Comparison of ENCODE assay signal across 26 mouse cellular contexts in the genomic region with DNA sequence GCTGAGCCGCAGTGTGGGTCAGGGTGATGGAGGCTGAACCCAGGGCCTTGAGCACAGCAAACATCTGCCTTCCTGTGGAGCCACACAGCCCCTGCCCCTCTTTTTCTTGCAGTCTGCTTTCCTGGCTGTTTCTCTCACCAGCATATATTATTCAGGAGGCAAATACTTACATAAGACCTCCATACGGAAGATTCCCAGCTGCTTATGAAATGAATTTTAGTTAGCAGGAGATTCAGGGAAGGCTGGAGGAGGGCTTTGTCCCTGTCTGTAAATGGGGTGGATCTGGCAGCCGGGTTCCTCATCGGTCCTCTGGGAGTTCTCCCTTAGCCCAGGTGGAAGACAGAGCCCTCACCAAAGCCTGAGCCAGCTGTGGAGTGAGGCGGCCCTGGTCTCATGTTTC. TPM values are rescaled to one million over a fixed set of nuclear protein-coding genes. Genes with fewer than 3 reads are reported as not detected.
DNase-seq lines count a peak whose midpoint lies in the region; ATAC-seq and TF ChIP-seq lines count a peak whose summit lies in the region.
"Had no signal": no experiment of that assay in that cellular context is flagged by ENCODE, and none has a peak within 500 bp of the region (broad histone marks: within the 10 kb centered on the region; RNA-seq: fewer than 3 reads in every experiment).

No protein-coding gene starts in this region.

- TF ChIP-seq POLR2A in lung, adult 2 months (IDR thresholded peaks at IDR 0.05; ENCODE audit: borderline replicate concordance, extremely low read depth, low read depth, low read length) = no peak

- H3K4me2 ChIP-seq in lung, embryonic 16.5 days (ENCODE audit: low read depth, low read length) = no peak overlapping the region
- peak overlapping the region; percentile 32 for H3K4me2 ChIP-seq in stomach, embryonic 16.5 days (ENCODE audit: low read depth, low read length)
- H3K4me2 ChIP-seq: forebrain, embryonic 13.5 days; heart, embryonic 11.5 days; hindbrain, embryonic 12.5 days; hindbrain, embryonic 15.5 days had no signal

- intact Hi-C loops in gastrocnemius, adult 2 months (cut with DNase I) = no loop called here

- WGBS in lung, embryonic 16.5 days = 50% methylated on average over 5 of the region's 5 CpGs
- WGBS in lung, adult 2 months = 62% methylated on average over 5 of the region's 5 CpGs
- WGBS in stomach, embryonic 16.5 days = 51% methylated on average over 5 of the region's 5 CpGs

- no peak for ATAC-seq in lung, embryonic 16.5 days (ENCODE audit: low read depth)
- ATAC-seq in stomach, embryonic 16.5 days (ENCODE audit: insufficient read depth, low FRiP score) = no peak
- ATAC-seq: CD4-positive, CD25-positive, alpha-beta regulatory T cell, adult 4 months; forebrain, embryonic 13.5 days; forebrain, embryonic 16.5 days had no signal

- H3K4me3 ChIP-seq in gastrocnemius, adult 2 months = peak overlapping the region; percentile 69
- no peak overlapping the region for H3K4me3 ChIP-seq in lung, embryonic 16.5 days (ENCODE audit: low read length)
- no peak overlapping the region for H3K4me3 ChIP-seq in lung, adult 2 months (replicated peaks; ENCODE audit: extremely low read depth, low read depth, low read length)
- 0 out of 2 replicates have a peak overlapping the region, but pooled peaks have one; percentile 41 for H3K4me3 ChIP-seq in stomach, embryonic 16.5 days (replicated peaks; ENCODE audit: low read length)
- H3K4me3 ChIP-seq: forebrain, embryonic 10.5 days; forebrain, embryonic 13.5 days; hindbrain, embryonic 12.5 days; hindbrain, embryonic 15.5 days had no signal

- H3K27me3 ChIP-seq in lung, embryonic 16.5 days (ENCODE audit: control insufficient read depth, insufficient read depth, low read depth, low read length) = no peaks in the 10 kb centered on the region
- no peaks in the 10 kb centered on the region for H3K27me3 ChIP-seq in stomach, embryonic 16.5 days (ENCODE audit: control insufficient read depth, insufficient read depth, low read length)
- H3K27me3 ChIP-seq: hindbrain, embryonic 15.5 days had no signal

- TF ChIP-seq CTCF in gastrocnemius, adult 2 months (IDR thresholded peaks at IDR 0.05) = no peak
- TF ChIP-seq CTCF in lung, adult 2 months (IDR thresholded peaks at IDR 0.05; ENCODE audit: insufficient read depth, low read length) = no peak

- H3K36me3 ChIP-seq in lung, embryonic 16.5 days (ENCODE audit: control insufficient read depth, insufficient read depth, low read length) = no peaks in the 10 kb centered on the region
- no peaks in the 10 kb centered on the region for H3K36me3 ChIP-seq in stomach, embryonic 16.5 days (ENCODE audit: control insufficient read depth, insufficient read depth, low read length)
- H3K36me3 ChIP-seq: forebrain, embryonic 10.5 days; hindbrain, embryonic 12.5 days; hindbrain, embryonic 15.5 days had no signal

- H3K9me3 ChIP-seq in lung, embryonic 16.5 days (ENCODE audit: control insufficient read depth, low read length) = no peaks in the 10 kb centered on the region
- H3K9me3 ChIP-seq in stomach, embryonic 16.5 days (replicated peaks; ENCODE audit: control insufficient read depth, low read length) = no peaks in the 10 kb centered on the region
- H3K9me3 ChIP-seq: forebrain, embryonic 10.5 days; forebrain, embryonic 13.5 days; hindbrain, embryonic 12.5 days; hindbrain, embryonic 15.5 days had no signal

- H3K9ac ChIP-seq in lung, embryonic 16.5 days (ENCODE audit: low read length) = 0 out of 2 replicates have a peak overlapping the region, but pooled peaks have one; percentile 18
- peak overlapping the region; percentile 29; the same call in 1 of the 2 replicates for H3K9ac ChIP-seq in stomach, embryonic 16.5 days (ENCODE audit: low read length)
- H3K9ac ChIP-seq: forebrain, embryonic 13.5 days; hindbrain, embryonic 12.5 days; hindbrain, embryonic 15.5 days had no signal

- H3K27ac ChIP-seq in gastrocnemius, adult 2 months = peak overlapping the region; percentile 71
- no peak overlapping the region for H3K27ac ChIP-seq in lung, embryonic 16.5 days (ENCODE audit: low read length)
- H3K27ac ChIP-seq in stomach, embryonic 16.5 days (ENCODE audit: low read length) = no peak overlapping the region
- H3K27ac ChIP-seq: forebrain, embryonic 10.5 days; forebrain, embryonic 13.5 days; hindbrain, embryonic 12.5 days; hindbrain, embryonic 15.5 days had no signal

- DNase-seq in gastrocnemius, adult 2 months = no peak
- DNase-seq in gastrocnemius, adult 8-10 months (ENCODE audit: low spot score in 2 of 2) = no peak
- no peak for DNase-seq in lung, adult 2 months
- peak; percentile 54 for DNase-seq in brain, adult 2 months (ENCODE audit: low read depth, low spot score)
- DNase-seq in embryo, embryonic 10 days (ENCODE audit: low spot score) = no peak
- no peak for DNase-seq in spleen, postnatal 36 days (ENCODE audit: low spot score in 2 of 2)
- DNase-seq: adrenal gland, adult 2 months; adrenal gland, postnatal 14 days; cerebellum, adult 11-12 months; cerebellum, adult 8-10 months; cerebellum, postnatal 10 days; cerebellum, postnatal 36 days; gastrocnemius, postnatal 10 days; gastrocnemius, postnatal 36 days had no signal

- peaks cover 10% of the 10 kb centered on the region; the same call in 1 of the 2 replicates for H3K4me1 ChIP-seq in lung, embryonic 16.5 days (replicated peaks; ENCODE audit: control insufficient read depth, insufficient read depth, low read length)
- H3K4me1 ChIP-seq in lung, adult 2 months (ENCODE audit: control insufficient read depth, insufficient read depth, low read length) = peaks cover 2% of the 10 kb centered on the region; the same call in 1 of the 2 replicates
- peaks cover 3% of the 10 kb centered on the region; the same call in 1 of the 2 replicates for H3K4me1 ChIP-seq in stomach, embryonic 16.5 days (ENCODE audit: control insufficient read depth, insufficient read depth, low read length)
- H3K4me1 ChIP-seq: forebrain, embryonic 13.5 days; hindbrain, embryonic 15.5 days had no signal

RNA-seq across cellular contexts. Expression of a gene that starts 3.8 kb away (rescaled TPM):
- 1 to 10 TPM; 4.5 to 5.3 TPM for total RNA-seq in gastrocnemius, adult 2 months (2021)
- 1 to 10 TPM; 2.9 to 4.8 (median 3.5) TPM for total RNA-seq in gastrocnemius, adult 8-10 months (2022)
- polyA plus RNA-seq in lung, embryonic 16.5 days (2015; fragmentation: Nextera tagmentation; extraction: Ambion mirVana) = 3.9 and 4.1 TPM in 2 replicates
- 9.3 and 12.9 TPM in 2 replicates for polyA plus RNA-seq in lung, adult 2 months (2012; rRNA removed)
- 17.5 and 20.2 TPM in 2 replicates for polyA plus RNA-seq in stomach, embryonic 16.5 days (2015; fragmentation: Nextera tagmentation; extraction: Ambion mirVana)
- total RNA-seq: granulocyte monocyte progenitor cell, adult 5-6 weeks; hematopoietic stem cell, adult 5-6 weeks; MEL had no signal

RNA-seq across cellular contexts. Expression of a gene that starts 14.8 kb away (rescaled TPM):
- total RNA-seq in gastrocnemius, adult 2 months (2021) = 100 to 1,000 TPM; 282 to 343 TPM
- 100 to 1,000 TPM; 246 to 345 (median 298) TPM for total RNA-seq in gastrocnemius, adult 8-10 months (2022)
- 185 and 187 TPM in 2 replicates for polyA plus RNA-seq in lung, embryonic 16.5 days (2015; fragmentation: Nextera tagmentation; extraction: Ambion mirVana)
- polyA plus RNA-seq in lung, adult 2 months (2012; rRNA removed) = 29.6 and 51.9 TPM in 2 replicates
- 194 and 219 TPM in 2 replicates for polyA plus RNA-seq in stomach, embryonic 16.5 days (2015; fragmentation: Nextera tagmentation; extraction: Ambion mirVana)

RNA-seq across cellular contexts. Expression of a gene that starts 44.5 kb away (rescaled TPM):
- 10 to 100 TPM; 11.9 to 15.8 TPM for total RNA-seq in gastrocnemius, adult 2 months (2021)
- 10 to 100 TPM; 12.6 to 15.4 (median 13.5) TPM for total RNA-seq in gastrocnemius, adult 8-10 months (2022)
- polyA plus RNA-seq in lung, embryonic 16.5 days (2015; fragmentation: Nextera tagmentation; extraction: Ambion mirVana) = 96.0 and 108 TPM in 2 replicates
- polyA plus RNA-seq in lung, adult 2 months (2012; rRNA removed) = 34.5 and 38.1 TPM in 2 replicates
- 129 and 131 TPM in 2 replicates for polyA plus RNA-seq in stomach, embryonic 16.5 days (2015; fragmentation: Nextera tagmentation; extraction: Ambion mirVana)

RNA-seq across cellular contexts. Expression of a gene that starts 46.7 kb away (rescaled TPM):
- 100 to 1,000 TPM; 139 to 152 TPM for total RNA-seq in gastrocnemius, adult 2 months (2021)
- total RNA-seq in gastrocnemius, adult 8-10 months (2022) = 100 to 1,000 TPM; 128 to 167 (median 156) TPM
- polyA plus RNA-seq in lung, embryonic 16.5 days (2015; fragmentation: Nextera tagmentation; extraction: Ambion mirVana) = 24.4 and 25.4 TPM in 2 replicates
- 14.0 and 16.7 TPM in 2 replicates for polyA plus RNA-seq in lung, adult 2 months (2012; rRNA removed)
- polyA plus RNA-seq in stomach, embryonic 16.5 days (2015; fragmentation: Nextera tagmentation; extraction: Ambion mirVana) = 37.2 and 38.8 TPM in 2 replicates
- total RNA-seq: granulocyte monocyte progenitor cell, adult 5-6 weeks; hematopoietic stem cell, adult 5-6 weeks; MEL had no signal

Comparison
In these comparisons a context has a peak if more than half of its experiments do, and no peak if none do; other contexts are left out.
1. H3K4me3 ChIP-seq: peak in gastrocnemius, adult 2 months (single experiment) and stomach, embryonic 16.5 days (single experiment); none in lung, embryonic 16.5 days (single experiment) and lung, adult 2 months (single experiment).